Mouse (Mus musculus): ENCODE measurements around the gene Naa80. TPM values are rescaled to one million over a fixed set of nuclear protein-coding genes. Genes with fewer than 3 reads are reported as not detected.

The Naa80 gene
- polyA plus RNA-seq, 1 experiment: 19.0 TPM

GRCm38 (mm10) chr9:107628721-107629410 lies 50.2 kb downstream of the Naa80 start:
- WGBS: 57% methylated on average over 14 of the region's 15 CpGs

GRCm38 (mm10) chr9:107629411-107629730 lies 50.7 kb downstream of the Naa80 start:
- DNase-seq (ENCODE audit: low read depth, low spot score): no peak
- WGBS: 15% methylated on average over 4 of the region's 4 CpGs

More at GRCm38 (mm10) chr9:107628721-107629410, 50.2 kb downstream of the Naa80 start:
- DNase-seq (ENCODE audit: low read depth, low spot score): no peak

GRCm38 (mm10) chr9:107629901-107630425 lies 51.3 kb downstream of the Naa80 start:
- DNase-seq (ENCODE audit: low read depth, low spot score): no peak
- WGBS: 18% methylated on average over 14 of the region's 14 CpGs

GRCm38 (mm10) chr9:107630576-107630975 lies 51.9 kb downstream of the Naa80 start:
- DNase-seq (ENCODE audit: low read depth, low spot score): no peak
- WGBS: 41% methylated on average over 4 of the region's 4 CpGs

GRCm38 (mm10) chr9:107631311-107631826 lies 52.7 kb downstream of the Naa80 start:
- no peak for DNase-seq (ENCODE audit: low read depth, low spot score)
- 82% methylated on average over 9 of the region's 9 CpGs for WGBS

GRCm38 (mm10) chr9:107631861-107632260 lies 53.2 kb downstream of the Naa80 start:
- WGBS: 90% methylated on average over 8 of the region's 8 CpGs
- no peak for DNase-seq (ENCODE audit: low read depth, low spot score)

- DNase-seq (ENCODE audit: low read depth, low spot score): no peak
- WGBS: 5% methylated on average over 6 of the region's 6 CpGs
Measured at GRCm38 (mm10) chr9:107632478-107632877, 53.8 kb downstream of the Naa80 start.

- WGBS: under 1% methylated on average over 33 of the region's 33 CpGs
- DNase-seq (ENCODE audit: low read depth, low spot score): no peak
Measured at GRCm38 (mm10) chr9:107633091-107633660, 54.5 kb downstream of the Naa80 start.

Other genes starting within 250 kb of the Naa80 start
- gene Hemk1, start 240.5 kb upstream of the Naa80 start, polyA plus RNA-seq (2012; rRNA removed): 12.2 and 12.8 TPM in 2 replicates
- 0.05 and 0.16 TPM in 2 replicates for gene 6430571L13Rik, start 238.3 kb upstream of the Naa80 start, polyA plus RNA-seq (2012; rRNA removed)
- 2.2 and 4.1 TPM in 2 replicates for gene Cacna2d2, start 179.3 kb upstream of the Naa80 start, polyA plus RNA-seq (2012; rRNA removed)
- gene Tmem115, start 44.9 kb upstream of the Naa80 start, polyA plus RNA-seq (2012; rRNA removed): 48.8 and 55.0 TPM in 2 replicates
- 42.8 and 43.7 TPM in 2 replicates for gene Cyb561d2, start 36.7 kb upstream of the Naa80 start, polyA plus RNA-seq (2012; rRNA removed)
- gene Nprl2, start 36.7 kb upstream of the Naa80 start, polyA plus RNA-seq (2012; rRNA removed): 27.7 and 31.6 TPM in 2 replicates
- 0.29 and 0.40 TPM in 2 replicates for gene Zmynd10, start 31.6 kb upstream of the Naa80 start, polyA plus RNA-seq (2012; rRNA removed)
- 28.6 and 37.1 TPM in 2 replicates for gene Rassf1, start 27.3 kb upstream of the Naa80 start, polyA plus RNA-seq (2012; rRNA removed)
- 45.2 and 46.3 TPM in 2 replicates for gene Tusc2, start 15.6 kb upstream of the Naa80 start, polyA plus RNA-seq (2012; rRNA removed)
- gene Hyal2, start 10.9 kb upstream of the Naa80 start, polyA plus RNA-seq (2012; rRNA removed): 76.1 and 127 TPM in 2 replicates
- 1.7 and 4.5 TPM in 2 replicates for gene Hyal1, start 2.0 kb upstream of the Naa80 start, polyA plus RNA-seq (2012; rRNA removed)
- gene Hyal3, start 1.9 kb downstream of the Naa80 start, polyA plus RNA-seq (2012; rRNA removed): 0.36 and 0.57 TPM in 2 replicates
- 60.1 and 74.4 TPM in 2 replicates for gene Ifrd2, start 8.8 kb downstream of the Naa80 start, polyA plus RNA-seq (2012; rRNA removed)
- gene Sema3b, start 30.3 kb downstream of the Naa80 start, polyA plus RNA-seq (2012; rRNA removed): 38.6 and 47.6 TPM in 2 replicates
- gene Gnai2, start 56.5 kb downstream of the Naa80 start, polyA plus RNA-seq (2012; rRNA removed): 470 and 526 TPM in 2 replicates
- 1.5 and 1.7 TPM in 2 replicates for gene Slc38a3, start 90.6 kb downstream of the Naa80 start, polyA plus RNA-seq (2012; rRNA removed)
- 0.35 and 0.55 TPM in 2 replicates for gene Gnat1, start 100.8 kb downstream of the Naa80 start, polyA plus RNA-seq (2012; rRNA removed)
- 14.1 and 20.1 TPM in 2 replicates for gene Sema3f, start 131.6 kb downstream of the Naa80 start, polyA plus RNA-seq (2012; rRNA removed)
- gene Rbm5, start 192.1 kb downstream of the Naa80 start, polyA plus RNA-seq (2012; rRNA removed): 37.9 and 62.1 TPM in 2 replicates